Mouse (Mus musculus): ENCODE data around the gene 4930404N11Rik. TPM values are rescaled to one million over a fixed set of nuclear protein-coding genes. Genes with fewer than 3 reads are reported as not detected.

4930404N11Rik gene
- polyA plus RNA-seq, 1 experiment from 2014 or later = 1.5 TPM

DNA sequence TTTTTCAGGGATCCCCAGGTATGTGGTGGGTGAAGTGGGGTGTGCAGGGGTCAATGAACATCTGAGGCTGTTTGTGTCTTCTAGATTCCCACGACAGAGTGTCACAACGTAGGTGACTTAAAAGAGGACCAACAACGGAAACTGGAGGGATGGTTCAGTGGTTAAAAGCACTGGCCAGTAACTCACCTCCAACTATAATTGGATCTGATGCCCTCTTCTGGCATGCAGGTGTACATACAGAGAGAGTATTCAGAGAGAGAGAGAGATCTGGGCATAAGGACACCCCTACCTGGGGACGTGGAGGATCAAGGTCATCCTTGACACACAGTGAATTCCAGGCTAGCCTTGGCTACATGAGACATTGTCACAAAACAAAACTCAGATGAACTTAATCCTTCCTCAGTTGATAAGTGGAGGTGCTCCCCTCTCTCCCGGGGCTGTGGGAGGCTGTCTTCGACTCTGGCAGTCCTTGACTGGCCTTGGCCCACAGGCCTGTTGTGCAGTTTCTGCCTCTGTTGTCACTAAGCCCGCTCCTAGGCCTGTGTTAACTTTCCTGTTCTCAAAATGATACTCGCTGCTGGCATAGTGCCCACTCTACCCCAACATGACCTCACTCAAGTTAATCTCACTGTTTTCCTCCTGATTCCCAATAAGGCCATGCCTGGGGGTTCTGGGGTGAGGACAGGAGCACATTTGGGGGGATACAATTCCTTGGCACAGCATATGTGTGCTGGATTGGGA lies 21.0 kb downstream of the 4930404N11Rik start:
- Histone ChIP-seq H3K4me2 (replicated peaks; ENCODE audit: low read depth) (no peak overlapping the region), H3K9me3 (ENCODE audit: control insufficient read depth) (no peaks in the 10 kb centered on the region), H3K27me3 (replicated peaks; ENCODE audit: control insufficient read depth, insufficient read depth, low read length) (peaks cover 14% of the 10 kb centered on the region), H3K4me3 (ENCODE audit: low read depth, low read length) (no peak overlapping the region), H3K36me3 (ENCODE audit: control insufficient read depth, insufficient read depth) (peaks cover 13% of the 10 kb centered on the region; the same call in 1 of the 2 replicates), H3K27ac (ENCODE audit: low read depth, low read length) (no peak overlapping the region), H3K9ac (ENCODE audit: low read depth, low read length) (no peak overlapping the region), H3K4me1 (replicated peaks; ENCODE audit: control insufficient read depth, insufficient read depth, low read length) (0 out of 2 replicates have a peak, but pooled peaks cover 2% of the 10 kb centered on the region)
- peak; percentile 64 for TF ChIP-seq CTCF (IDR thresholded peaks at IDR 0.05; ENCODE audit: low read depth)
- no peak for ATAC-seq
- WGBS = 46% methylated on average over 8 of the region's 8 CpGs

- H3K9ac ChIP-seq (ENCODE audit: low read depth, low read length) = peak within 1 kb of the TSS; percentile 59
- H3K36me3 ChIP-seq (ENCODE audit: control insufficient read depth, insufficient read depth) = peaks cover 5% of the 10 kb centered on the region; the same call in 1 of the 2 replicates
- H3K9me3 ChIP-seq (ENCODE audit: control insufficient read depth) = no peaks in the 10 kb centered on the region
- H3K27me3 ChIP-seq (replicated peaks; ENCODE audit: control insufficient read depth, insufficient read depth, low read length) = peaks cover 14% of the 10 kb centered on the region
- 5% methylated on average over 51 of the region's 67 CpGs for WGBS
- H3K27ac ChIP-seq (ENCODE audit: low read depth, low read length) = no peak within 1 kb of the TSS
- ATAC-seq = no peak
- H3K4me3 ChIP-seq (ENCODE audit: low read depth, low read length) = peak within 1 kb of the TSS; percentile 53
- H3K4me2 ChIP-seq (replicated peaks; ENCODE audit: low read depth) = peak within 1 kb of the TSS; percentile 94
- H3K4me1 ChIP-seq (replicated peaks; ENCODE audit: control insufficient read depth, insufficient read depth, low read length) = 0 out of 2 replicates have a peak, but pooled peaks cover 2% of the 10 kb centered on the region
- TF ChIP-seq CTCF (IDR thresholded peaks at IDR 0.05; ENCODE audit: low read depth) = 0 out of 2 replicates have a peak, but pooled peaks have one; percentile 1
Measured at GRCm38 (mm10) chr10:81342686-81343505, 22.7 kb downstream of the 4930404N11Rik start, which contains the start of gene Gipc3. TSS of gene Gipc3 (minus strand) at chr10:81343266.

DNA sequence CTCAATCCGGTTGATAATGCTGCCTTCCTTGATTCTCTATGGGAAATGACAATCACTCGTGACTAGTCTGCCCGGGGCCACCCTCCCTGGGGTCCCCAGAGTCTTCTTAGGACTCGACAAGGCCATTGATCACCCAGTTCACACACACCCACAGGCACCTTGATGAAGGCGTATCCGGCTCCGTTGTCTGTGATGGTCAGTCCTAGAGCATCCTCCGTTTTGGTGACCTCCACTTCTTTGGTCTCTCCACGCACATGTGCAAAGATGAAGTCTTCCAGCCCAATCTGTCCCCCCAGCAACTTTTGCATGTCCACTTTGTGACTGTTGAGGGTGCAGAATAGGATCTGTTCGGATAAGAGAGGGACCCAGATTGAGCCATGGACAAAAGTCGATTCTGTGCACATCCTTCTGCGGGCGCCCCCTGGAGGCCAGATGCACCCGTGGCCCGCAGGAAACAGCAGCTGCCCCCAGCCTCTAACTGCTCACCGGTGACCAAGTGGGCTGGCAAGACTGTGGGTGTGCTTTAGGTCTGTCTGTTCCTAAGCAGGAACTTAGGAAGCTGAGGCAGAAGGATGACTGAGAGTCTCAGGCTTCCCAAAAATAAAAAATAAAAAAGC lies 24.2 kb downstream of the 4930404N11Rik start:
- H3K9ac ChIP-seq (ENCODE audit: low read depth, low read length) = no peak overlapping the region
- H3K36me3 ChIP-seq (ENCODE audit: control insufficient read depth, insufficient read depth) = no peaks in the 10 kb centered on the region
- WGBS = 37% methylated on average over 16 of the region's 16 CpGs
- H3K27me3 ChIP-seq (replicated peaks; ENCODE audit: control insufficient read depth, insufficient read depth, low read length) = peaks cover 14% of the 10 kb centered on the region
- ATAC-seq = no peak
- no peak overlapping the region for H3K4me3 ChIP-seq (ENCODE audit: low read depth, low read length)
- 0 out of 2 replicates have a peak, but pooled peaks cover 2% of the 10 kb centered on the region for H3K4me1 ChIP-seq (replicated peaks; ENCODE audit: control insufficient read depth, insufficient read depth, low read length)
- H3K4me2 ChIP-seq (replicated peaks; ENCODE audit: low read depth) = no peak overlapping the region
- H3K27ac ChIP-seq (ENCODE audit: low read depth, low read length) = no peak overlapping the region
- TF ChIP-seq CTCF (IDR thresholded peaks at IDR 0.05; ENCODE audit: low read depth) = peak; percentile 89
- H3K9me3 ChIP-seq (ENCODE audit: control insufficient read depth) = no peaks in the 10 kb centered on the region

DNA sequence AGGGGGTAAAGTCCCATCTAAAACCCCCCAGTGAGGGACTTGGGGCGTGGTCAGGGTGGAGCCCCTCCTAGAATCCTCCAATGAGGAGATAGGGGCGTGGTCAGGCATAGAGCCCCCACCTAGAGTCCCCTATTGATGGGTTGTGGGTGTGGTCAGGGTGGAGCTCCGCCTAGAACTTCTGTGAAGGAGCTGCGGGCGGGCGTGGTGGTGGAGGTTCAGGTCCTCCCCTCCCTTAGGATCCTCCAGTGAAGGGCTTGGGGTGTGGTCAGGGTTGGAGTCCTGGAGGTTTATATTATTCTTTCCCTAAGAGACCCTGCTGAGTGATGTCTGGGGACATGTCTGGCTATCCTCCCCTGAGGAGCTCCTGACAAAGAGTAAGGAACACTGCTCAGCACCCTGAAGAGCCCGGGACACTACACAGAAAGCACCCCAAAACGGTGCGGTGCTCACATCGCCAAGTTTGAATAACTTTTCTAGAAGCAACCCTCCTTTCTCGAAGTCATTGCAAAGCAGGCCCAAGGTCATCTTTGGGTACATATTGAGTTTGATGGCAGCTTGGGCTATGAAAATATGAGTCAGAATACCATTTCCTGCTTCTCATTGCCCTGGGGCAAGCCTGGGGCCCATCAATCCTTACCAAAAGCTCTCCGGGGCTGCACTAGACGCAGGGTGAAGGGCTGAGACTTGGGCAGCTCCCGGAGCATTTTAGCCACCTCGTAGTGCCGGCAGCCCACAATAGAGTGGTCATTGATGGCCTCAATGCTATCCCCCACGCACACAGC lies 24.9 kb downstream of the 4930404N11Rik start:
- TF ChIP-seq CTCF (IDR thresholded peaks at IDR 0.05; ENCODE audit: low read depth) = no peak
- 41% methylated on average over 17 of the region's 17 CpGs for WGBS
- no peak overlapping the region for H3K4me3 ChIP-seq (ENCODE audit: low read depth, low read length)
- H3K4me2 ChIP-seq (replicated peaks; ENCODE audit: low read depth) = no peak overlapping the region
- no peak for ATAC-seq
- no peaks in the 10 kb centered on the region for H3K9me3 ChIP-seq (ENCODE audit: control insufficient read depth)
- H3K9ac ChIP-seq (ENCODE audit: low read depth, low read length) = no peak overlapping the region
- H3K27me3 ChIP-seq (replicated peaks; ENCODE audit: control insufficient read depth, insufficient read depth, low read length) = peaks cover 14% of the 10 kb centered on the region
- H3K4me1 ChIP-seq (replicated peaks; ENCODE audit: control insufficient read depth, insufficient read depth, low read length) = 0 out of 2 replicates have a peak, but pooled peaks cover 2% of the 10 kb centered on the region
- no peak overlapping the region for H3K27ac ChIP-seq (ENCODE audit: low read depth, low read length)
- H3K36me3 ChIP-seq (ENCODE audit: control insufficient read depth, insufficient read depth) = no peaks in the 10 kb centered on the region

GRCm38 (mm10) chr10:81336558-81336957 lies 29.1 kb downstream of the 4930404N11Rik start:
- H3K36me3 ChIP-seq (ENCODE audit: control insufficient read depth, insufficient read depth) = no peaks in the 10 kb centered on the region
- ATAC-seq = no peak
- H3K9me3 ChIP-seq (ENCODE audit: control insufficient read depth) = no peaks in the 10 kb centered on the region
- 90% methylated on average over 4 of the region's 4 CpGs for WGBS
- no peak overlapping the region for H3K4me2 ChIP-seq (replicated peaks; ENCODE audit: low read depth)
- no peak for TF ChIP-seq CTCF (IDR thresholded peaks at IDR 0.05; ENCODE audit: low read depth)
- no peak overlapping the region; the same call in 1 of the 2 replicates for H3K27ac ChIP-seq (ENCODE audit: low read depth, low read length)
- H3K27me3 ChIP-seq (replicated peaks; ENCODE audit: control insufficient read depth, insufficient read depth, low read length) = peaks cover 14% of the 10 kb centered on the region
- no peak overlapping the region for H3K4me3 ChIP-seq (ENCODE audit: low read depth, low read length)
- H3K9ac ChIP-seq (ENCODE audit: low read depth, low read length) = no peak overlapping the region
- 0 out of 2 replicates have a peak, but pooled peaks cover 2% of the 10 kb centered on the region for H3K4me1 ChIP-seq (replicated peaks; ENCODE audit: control insufficient read depth, insufficient read depth, low read length)

Data from intestine, postnatal 0 days (tissue).